Mouse (Mus musculus): ENCODE measurements around the gene Ebf3.

Ebf3 gene

DNA sequence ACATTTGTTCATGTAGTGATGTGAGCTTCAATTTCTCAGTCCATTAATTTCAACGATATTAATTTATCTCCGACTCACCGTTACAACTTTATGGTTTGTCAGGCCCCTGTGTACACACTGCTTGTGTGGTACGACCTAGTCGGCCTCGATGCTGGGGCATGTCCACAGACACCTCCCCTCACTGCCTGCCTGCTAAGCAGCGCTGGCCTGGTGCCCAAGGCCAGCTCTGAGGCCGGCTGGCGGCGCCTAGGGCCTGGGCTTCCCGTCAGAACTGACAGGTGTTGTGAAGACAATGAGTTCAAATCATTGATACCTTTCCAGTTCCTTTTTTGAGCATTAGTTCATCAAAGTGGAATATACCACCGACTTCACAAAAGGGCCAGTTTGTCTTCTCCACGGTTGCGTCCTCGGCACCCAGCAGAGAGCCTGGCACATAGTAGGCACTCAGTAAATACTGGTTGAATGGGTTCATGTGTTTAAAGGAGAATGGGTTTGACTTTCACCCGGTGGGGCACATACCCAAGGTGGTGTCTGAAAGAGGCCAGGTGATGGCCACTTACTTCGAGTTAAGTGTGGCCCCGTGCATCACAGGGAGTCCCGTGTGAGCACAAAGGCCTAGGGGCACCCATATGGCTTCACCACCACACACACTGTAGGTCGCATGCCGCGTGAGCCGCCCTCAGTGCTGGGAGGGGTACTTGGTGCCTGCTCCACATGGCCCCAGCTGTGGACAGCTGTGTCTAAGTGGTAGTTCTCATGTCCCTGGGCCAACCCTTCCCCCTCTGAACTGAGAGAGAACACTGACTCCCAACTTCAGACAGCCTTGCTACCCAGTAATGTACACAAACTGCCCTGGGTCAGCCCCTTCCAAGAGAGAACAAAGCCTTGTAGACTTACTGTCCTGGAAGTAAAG, 116.9 kb downstream of the Ebf3 start:
- DNase-seq, result peak; percentile 25 to 56

- no peak for DNase-seq
Measured at GRCm38 (mm10) chr7:137196536-137196935, 117.7 kb downstream of the Ebf3 start.

DNA sequence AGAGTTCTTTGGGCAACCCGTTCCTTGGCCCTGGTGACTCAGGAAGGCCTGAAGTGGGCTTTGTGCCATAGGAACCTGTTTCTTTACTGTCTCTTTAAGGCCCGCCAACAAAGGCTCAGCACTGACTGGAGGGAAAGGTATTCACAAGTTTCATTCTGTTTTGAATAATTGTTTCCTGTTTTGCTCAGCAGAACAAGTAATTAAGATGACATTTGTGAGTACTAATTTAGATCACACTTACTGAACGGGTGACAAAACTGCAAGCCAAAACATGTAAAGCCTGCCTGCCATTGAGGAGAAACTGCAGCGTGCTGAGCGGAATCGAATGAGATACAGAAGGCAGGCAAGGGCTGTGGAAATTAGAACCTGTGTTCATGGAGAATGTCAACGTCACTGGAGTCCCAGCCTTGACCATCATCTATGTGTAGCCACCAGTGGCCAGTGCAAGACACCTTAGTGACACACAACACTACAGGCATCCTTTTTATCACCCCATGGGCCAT, 121.4 kb downstream of the Ebf3 start:
- no peak for DNase-seq

DNA sequence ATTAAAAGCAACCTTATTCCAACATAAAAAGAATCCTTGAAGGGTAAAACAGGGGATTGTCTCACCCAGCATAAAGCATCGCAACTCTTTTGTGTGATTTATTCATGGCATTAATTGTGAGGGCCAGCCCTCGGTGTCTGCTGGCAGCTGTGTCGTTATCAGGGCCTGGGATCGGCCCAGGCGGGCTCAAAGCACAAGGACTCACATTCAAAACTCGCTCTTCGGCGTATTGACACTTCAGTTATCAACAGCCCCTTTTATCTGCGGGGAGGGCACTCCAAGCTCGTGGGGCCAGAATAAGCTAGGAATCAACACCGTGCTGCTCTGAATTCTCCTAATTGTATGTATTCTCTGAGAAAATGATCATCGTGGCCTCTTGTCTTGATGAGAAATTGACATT, 122.4 kb downstream of the Ebf3 start:
- DNase-seq, result no peak

GRCm38 (mm10) chr7:137172278-137172677, 142.0 kb downstream of the Ebf3 start:
- no peak for DNase-seq

- DNase-seq, result peak; percentile 37 to 49
Measured at GRCm38 (mm10) chr7:137159086-137159485, 155.2 kb downstream of the Ebf3 start.

- no peak for DNase-seq
Measured at GRCm38 (mm10) chr7:137154623-137155022, 159.6 kb downstream of the Ebf3 start.

- no peak for DNase-seq
Measured at GRCm38 (mm10) chr7:137151854-137152253, 162.4 kb downstream of the Ebf3 start.

GRCm38 (mm10) chr7:137147101-137147500, 167.1 kb downstream of the Ebf3 start:
- no peak for DNase-seq

Data from lung, postnatal 4 days (tissue).